Mouse (Mus musculus): ENCODE measurements around the gene Zbtb7a. TPM values are rescaled to one million over a fixed set of nuclear protein-coding genes. Genes with fewer than 3 reads are reported as not detected.

Gene Zbtb7a
- polyA plus RNA-seq, 1 experiment from 2014 or later = 16.2 TPM

- Histone ChIP-seq H3K27ac (no peak overlapping the region), H3K4me2 (no peak overlapping the region), H3K27me3 (replicated peaks) (no peaks in the 10 kb centered on the region), H3K9ac (no peak overlapping the region), H3K4me3 (no peak overlapping the region), H3K9me3 (no peaks in the 10 kb centered on the region), H3K4me1 (peaks cover 49% of the 10 kb centered on the region), H3K36me3 (replicated peaks) (peaks cover 25% of the 10 kb centered on the region)
- WGBS = 79% methylated on average over 7 of the region's 7 CpGs
- ATAC-seq (replicated peaks) = no peak
These were observed 6.6 kb downstream of the Zbtb7a start for GRCm38 (mm10) chr10:81141455-81142210.

- H3K36me3 ChIP-seq (replicated peaks) = peaks cover 27% of the 10 kb centered on the region
- H3K9me3 ChIP-seq = no peaks in the 10 kb centered on the region
- H3K4me2 ChIP-seq = no peak overlapping the region
- no peak overlapping the region for H3K9ac ChIP-seq
- H3K4me1 ChIP-seq = peaks cover 49% of the 10 kb centered on the region
- H3K27me3 ChIP-seq (replicated peaks) = no peaks in the 10 kb centered on the region
- no peak for ATAC-seq (replicated peaks)
- WGBS = 57% methylated on average over 5 of the region's 5 CpGs
- no peak overlapping the region for H3K4me3 ChIP-seq
- no peak overlapping the region; the same call in 1 of the 2 replicates for H3K27ac ChIP-seq
These were observed 7.5 kb downstream of the Zbtb7a start for GRCm38 (mm10) chr10:81142551-81142981.

- no peak overlapping the region for H3K4me2 ChIP-seq
- ATAC-seq (replicated peaks) = no peak
- no peaks in the 10 kb centered on the region for H3K27me3 ChIP-seq (replicated peaks)
- 0 out of 2 replicates have a peak overlapping the region, but pooled peaks have one; percentile 17 for H3K27ac ChIP-seq
- H3K36me3 ChIP-seq (replicated peaks) = peaks cover 33% of the 10 kb centered on the region
- H3K4me3 ChIP-seq = no peak overlapping the region
- WGBS = 89% methylated on average over 7 of the region's 7 CpGs
- peaks cover 46% of the 10 kb centered on the region for H3K4me1 ChIP-seq
- no peak overlapping the region for H3K9ac ChIP-seq
- no peaks in the 10 kb centered on the region for H3K9me3 ChIP-seq
These were observed 8.2 kb downstream of the Zbtb7a start for GRCm38 (mm10) chr10:81143157-81143633.

- H3K9ac ChIP-seq = no peak overlapping the region
These were observed 8.9 kb downstream of the Zbtb7a start for GRCm38 (mm10) chr10:81143845-81144437.

GRCm38 (mm10) chr10:81144667-81145066 lies 9.6 kb downstream of the Zbtb7a start:
- Histone ChIP-seq H3K27ac (no peak overlapping the region), H3K9me3 (no peaks in the 10 kb centered on the region), H3K27me3 (replicated peaks) (no peaks in the 10 kb centered on the region), H3K4me1 (peaks cover 31% of the 10 kb centered on the region), H3K36me3 (replicated peaks) (peaks cover 41% of the 10 kb centered on the region), H3K4me2 (no peak overlapping the region), H3K4me3 (no peak overlapping the region), H3K9ac (no peak overlapping the region)
- ATAC-seq (replicated peaks) = no peak
- 94% methylated on average over 27 of the region's 27 CpGs for WGBS

More at GRCm38 (mm10) chr10:81143845-81144437, 8.9 kb downstream of the Zbtb7a start:
- no peak for ATAC-seq (replicated peaks)
- no peak overlapping the region for H3K4me2 ChIP-seq
- H3K27ac ChIP-seq = no peak overlapping the region
- H3K4me3 ChIP-seq = no peak overlapping the region
- no peaks in the 10 kb centered on the region for H3K9me3 ChIP-seq
- peaks cover 38% of the 10 kb centered on the region for H3K4me1 ChIP-seq
- WGBS = 96% methylated on average over 52 of the region's 52 CpGs
- peaks cover 39% of the 10 kb centered on the region for H3K36me3 ChIP-seq (replicated peaks)
- H3K27me3 ChIP-seq (replicated peaks) = no peaks in the 10 kb centered on the region

GRCm38 (mm10) chr10:81145307-81145706 lies 10.3 kb downstream of the Zbtb7a start:
- Histone ChIP-seq H3K4me1 (peaks cover 25% of the 10 kb centered on the region), H3K36me3 (replicated peaks) (peaks cover 41% of the 10 kb centered on the region), H3K9me3 (no peaks in the 10 kb centered on the region), H3K27me3 (replicated peaks) (no peaks in the 10 kb centered on the region), H3K4me3 (no peak overlapping the region), H3K9ac (no peak overlapping the region), H3K4me2 (no peak overlapping the region), H3K27ac (no peak overlapping the region)
- no peak for ATAC-seq (replicated peaks)
- WGBS = 94% methylated on average over 6 of the region's 6 CpGs

GRCm38 (mm10) chr10:81145778-81146177 lies 10.8 kb downstream of the Zbtb7a start:
- WGBS = 92% methylated on average over 7 of the region's 7 CpGs

GRCm38 (mm10) chr10:81146296-81146695 lies 11.3 kb downstream of the Zbtb7a start:
- Histone ChIP-seq H3K4me2 (no peak overlapping the region), H3K9me3 (no peaks in the 10 kb centered on the region), H3K27me3 (replicated peaks) (no peaks in the 10 kb centered on the region), H3K4me1 (peaks cover 15% of the 10 kb centered on the region), H3K36me3 (replicated peaks) (peaks cover 41% of the 10 kb centered on the region), H3K9ac (no peak overlapping the region; the same call in 1 of the 2 replicates), H3K4me3 (no peak overlapping the region), H3K27ac (no peak overlapping the region)
- no peak for ATAC-seq (replicated peaks)
- WGBS = 94% methylated on average over 4 of the region's 4 CpGs

More at GRCm38 (mm10) chr10:81145778-81146177, 10.8 kb downstream of the Zbtb7a start:
- Histone ChIP-seq H3K4me3 (no peak overlapping the region), H3K27me3 (replicated peaks) (no peaks in the 10 kb centered on the region), H3K9ac (no peak overlapping the region), H3K4me1 (peaks cover 20% of the 10 kb centered on the region), H3K4me2 (no peak overlapping the region), H3K36me3 (replicated peaks) (peaks cover 41% of the 10 kb centered on the region), H3K27ac (no peak overlapping the region), H3K9me3 (no peaks in the 10 kb centered on the region)
- no peak for ATAC-seq (replicated peaks)

GRCm38 (mm10) chr10:81151261-81151660 lies 16.2 kb downstream of the Zbtb7a start:
- H3K36me3 ChIP-seq (replicated peaks) = peaks cover 51% of the 10 kb centered on the region
- H3K4me1 ChIP-seq = no peaks in the 10 kb centered on the region
- ATAC-seq (replicated peaks) = no peak
- no peak overlapping the region for H3K27ac ChIP-seq
- H3K9me3 ChIP-seq = no peaks in the 10 kb centered on the region
- H3K9ac ChIP-seq = no peak overlapping the region
- H3K4me3 ChIP-seq = no peak overlapping the region
- no peaks in the 10 kb centered on the region for H3K27me3 ChIP-seq (replicated peaks)
- 80% methylated on average over 6 of the region's 6 CpGs for WGBS
- no peak overlapping the region for H3K4me2 ChIP-seq

GRCm38 (mm10) chr10:81152609-81153008 lies 17.6 kb downstream of the Zbtb7a start:
- Histone ChIP-seq H3K36me3 (replicated peaks) (peaks cover 58% of the 10 kb centered on the region), H3K4me3 (no peak overlapping the region), H3K9me3 (no peaks in the 10 kb centered on the region), H3K27me3 (replicated peaks) (no peaks in the 10 kb centered on the region), H3K4me2 (no peak overlapping the region), H3K9ac (no peak overlapping the region), H3K27ac (no peak overlapping the region), H3K4me1 (no peaks in the 10 kb centered on the region)
- 82% methylated on average over 12 of the region's 12 CpGs for WGBS
- ATAC-seq (replicated peaks) = no peak

- Histone ChIP-seq H3K9ac (no peak overlapping the region), H3K4me1 (no peaks in the 10 kb centered on the region), H3K4me3 (no peak overlapping the region), H3K9me3 (no peaks in the 10 kb centered on the region), H3K4me2 (no peak overlapping the region), H3K36me3 (replicated peaks) (peaks cover 49% of the 10 kb centered on the region), H3K27ac (no peak overlapping the region), H3K27me3 (replicated peaks) (no peaks in the 10 kb centered on the region)
- no peak for ATAC-seq (replicated peaks)
- 90% methylated on average over 12 of the region's 12 CpGs for WGBS
These were observed 19.3 kb downstream of the Zbtb7a start for GRCm38 (mm10) chr10:81154313-81154712.

- ATAC-seq (replicated peaks) = no peak
- Histone ChIP-seq H3K4me2 (no peak overlapping the region), H3K9me3 (no peaks in the 10 kb centered on the region), H3K36me3 (replicated peaks) (peaks cover 49% of the 10 kb centered on the region), H3K4me3 (no peak overlapping the region), H3K27ac (no peak overlapping the region), H3K4me1 (no peaks in the 10 kb centered on the region), H3K9ac (no peak overlapping the region), H3K27me3 (replicated peaks) (no peaks in the 10 kb centered on the region)
- whole genome bisulfite sequencing = 85% methylated on average over 6 of the region's 6 CpGs
These were observed 19.7 kb downstream of the Zbtb7a start for GRCm38 (mm10) chr10:81154736-81155135.

All from midbrain, embryonic 15.5 days (tissue).